Mouse (Mus musculus) stomach, embryonic 15.5 days (tissue): ENCODE data around the gene E2f7. TPM values are rescaled to one million over a fixed set of nuclear protein-coding genes. Genes with fewer than 3 reads are reported as not detected.
A peak's percentile ranks its signal among the peaks of the same experiment; 100 is the strongest.

Experiments
- ATAC-seq: fragments of 200-750 bp; cut with Nextera tagmentation; 2 replicates; pipeline ENCODE4 v1.8.0; 2017; ENCODE audit warnings: low read depth, moderate number of reproducible peaks, moderate TSS enrichment; ENCODE audit not compliant: insufficient read depth, low FRiP score
- H3K27ac ChIP-seq: fragments of 300-500 bp; sonication (generic); 2 replicates; pipeline ENCODE4 v1.5.1; 2015; ENCODE audit warnings: mild to moderate bottlenecking, inconsistent platforms
- H3K27me3 ChIP-seq: fragments of 300-500 bp; sonication (generic); replicated peaks from 2 replicates; pipeline ENCODE4 v1.6.1; 2015; ENCODE audit warnings: inconsistent platforms
- H3K36me3 ChIP-seq: fragments of 300-500 bp; sonication (generic); 2 replicates; pipeline ENCODE4 v1.6.1; 2015; ENCODE audit warnings: inconsistent platforms
- H3K4me1 ChIP-seq: fragments of 300-500 bp; sonication (generic); 2 replicates; pipeline ENCODE4 v1.6.1; 2015; ENCODE audit warnings: inconsistent platforms
- H3K4me2 ChIP-seq: fragments of 300-500 bp; sonication (generic); 2 replicates; pipeline ENCODE4 v1.6.1; 2015; ENCODE audit warnings: mild to moderate bottlenecking, inconsistent platforms
- H3K4me3 ChIP-seq: fragments of 300-500 bp; sonication (generic); replicated peaks from 2 replicates; pipeline ENCODE4 v1.5.1; 2015; ENCODE audit warnings: inconsistent platforms
- H3K9ac ChIP-seq: fragments of 300-500 bp; sonication (generic); 2 replicates; pipeline ENCODE4 v1.6.1; 2015; ENCODE audit warnings: inconsistent platforms
- H3K9me3 ChIP-seq: fragments of 300-500 bp; sonication (generic); 2 replicates; pipeline ENCODE4 v1.6.1; 2016; ENCODE audit warnings: inconsistent platforms
- WGBS: fragments of 180-500 bp; shearing (Covaris S2); methylation state at CpG from one replicate; pipeline ENCODE4 v1.1.7; 2015; 5-methylcytosine and 5-hydroxymethylcytosine counted together
- polyA plus RNA-seq: library from polyadenylated mRNA; unstranded; fragments of >200 nt; fragmentation: Nextera tagmentation; extraction: Ambion mirVana; gene quantifications from 2 replicates; pipeline ENCODE4 v1.2.1, GENCODE M21; 2015

The E2f7 gene
- polyA plus RNA-seq, 1 experiment from 2014 or later, result 17.6 TPM

DNA sequence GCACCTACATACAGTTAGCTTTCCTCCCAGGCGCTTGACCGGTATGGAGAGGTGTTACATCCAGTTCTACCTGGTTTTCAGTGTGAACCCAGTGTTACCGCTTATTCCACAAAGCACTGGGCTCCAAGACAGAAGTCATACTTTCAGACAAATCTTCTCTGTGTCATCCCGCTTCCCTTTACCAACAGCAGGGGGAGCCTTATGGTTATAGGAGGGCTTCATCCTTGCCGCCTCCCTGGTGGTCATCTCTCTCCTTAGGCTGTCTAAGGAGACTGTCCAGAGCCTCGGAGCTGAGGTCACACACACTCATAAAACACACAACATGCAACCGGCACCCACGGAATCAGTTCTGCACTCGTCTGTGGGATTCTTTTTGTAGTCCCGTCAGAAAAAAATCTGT lies 37.4 kb downstream of the E2f7 start:
- Histone ChIP-seq H3K9me3 (no peaks in the 10 kb centered on the region), H3K4me3 (no peak overlapping the region), H3K27ac (no peak overlapping the region), H3K36me3 (peaks cover 42% of the 10 kb centered on the region), H3K9ac (no peak overlapping the region), H3K4me2 (no peak overlapping the region), H3K4me1 (no peaks in the 10 kb centered on the region), H3K27me3 (no peaks in the 10 kb centered on the region)
- ATAC-seq, result no peak; the same call in 1 of the 2 replicates
- 81% methylated on average over 10 of the region's 10 CpGs for WGBS

DNA sequence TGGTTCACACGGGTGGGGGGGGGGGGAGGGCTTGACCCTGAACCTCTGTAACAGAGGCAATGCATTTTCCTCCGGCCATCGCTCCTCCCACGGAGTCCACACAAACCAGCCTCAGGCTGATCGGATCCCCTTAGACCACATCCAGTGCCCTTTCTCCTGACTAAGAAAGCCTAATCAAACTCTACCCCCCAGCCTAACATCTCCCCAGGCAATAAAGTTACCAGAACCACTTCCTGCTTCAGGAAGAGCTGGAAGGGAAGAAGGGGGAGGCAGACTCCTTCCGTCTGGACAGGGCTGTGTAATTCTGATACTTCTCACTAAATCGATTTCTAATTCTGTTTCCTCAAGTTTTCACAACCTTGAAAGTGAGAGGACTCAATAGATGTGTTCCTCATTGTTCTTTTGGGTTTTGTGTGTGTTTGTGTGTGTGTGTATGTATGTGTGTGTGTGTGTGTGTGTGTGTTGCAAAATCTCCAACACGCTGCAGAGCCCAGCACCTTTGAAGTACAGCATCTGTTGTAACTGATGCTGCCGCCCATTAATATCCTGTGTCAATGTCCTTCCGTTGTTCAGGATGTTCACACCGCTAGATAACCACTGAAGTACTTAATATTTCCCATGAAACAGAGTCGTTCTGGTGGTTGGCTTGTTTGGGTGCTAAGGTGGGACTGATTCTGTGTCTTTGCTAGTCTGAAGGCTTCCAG lies 43.0 kb downstream of the E2f7 start:
- ATAC-seq, result no peak
- Histone ChIP-seq H3K27ac (no peak overlapping the region), H3K4me2 (no peak overlapping the region), H3K36me3 (peaks cover 11% of the 10 kb centered on the region; the same call in 1 of the 2 replicates), H3K4me1 (no peaks in the 10 kb centered on the region), H3K9me3 (no peaks in the 10 kb centered on the region), H3K9ac (no peak overlapping the region), H3K4me3 (no peak overlapping the region), H3K27me3 (no peaks in the 10 kb centered on the region)
- WGBS, result 57% methylated on average over 12 of the region's 12 CpGs

DNA sequence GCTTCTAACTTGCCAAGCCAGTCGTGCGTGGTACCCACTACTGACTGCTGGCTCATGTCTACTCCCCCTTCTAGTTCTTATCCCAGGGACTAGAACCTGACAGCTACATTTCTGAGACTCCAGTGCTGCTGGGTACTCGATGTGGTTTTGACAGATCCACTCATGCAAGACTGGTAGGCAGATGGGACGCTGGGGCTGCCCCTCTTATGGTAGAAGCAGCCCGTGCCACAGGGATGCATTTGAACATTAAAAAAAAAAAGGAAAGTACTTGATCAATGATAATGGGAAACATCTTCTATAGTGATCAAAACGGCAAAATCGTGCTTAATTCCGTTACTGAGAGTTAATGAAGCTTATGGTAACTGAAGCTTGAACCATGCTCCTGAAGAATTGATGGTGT lies 44.4 kb downstream of the E2f7 start:
- no peaks in the 10 kb centered on the region for H3K27me3 ChIP-seq
- no peak overlapping the region for H3K9ac ChIP-seq
- H3K4me2 ChIP-seq, result no peak overlapping the region
- no peak overlapping the region for H3K27ac ChIP-seq
- H3K9me3 ChIP-seq, result no peaks in the 10 kb centered on the region
- ATAC-seq, result no peak
- H3K4me1 ChIP-seq, result no peaks in the 10 kb centered on the region
- H3K4me3 ChIP-seq, result no peak overlapping the region
- peaks cover 5% of the 10 kb centered on the region; the same call in 1 of the 2 replicates for H3K36me3 ChIP-seq
- WGBS, result 90% methylated on average over 8 of the region's 8 CpGs

GRCm38 (mm10) chr10:110793150-110793787 lies 48.0 kb downstream of the E2f7 start:
- no peak overlapping the region for H3K4me2 ChIP-seq
- WGBS, result 65% methylated on average over 8 of the region's 8 CpGs
- ATAC-seq, result no peak

DNA sequence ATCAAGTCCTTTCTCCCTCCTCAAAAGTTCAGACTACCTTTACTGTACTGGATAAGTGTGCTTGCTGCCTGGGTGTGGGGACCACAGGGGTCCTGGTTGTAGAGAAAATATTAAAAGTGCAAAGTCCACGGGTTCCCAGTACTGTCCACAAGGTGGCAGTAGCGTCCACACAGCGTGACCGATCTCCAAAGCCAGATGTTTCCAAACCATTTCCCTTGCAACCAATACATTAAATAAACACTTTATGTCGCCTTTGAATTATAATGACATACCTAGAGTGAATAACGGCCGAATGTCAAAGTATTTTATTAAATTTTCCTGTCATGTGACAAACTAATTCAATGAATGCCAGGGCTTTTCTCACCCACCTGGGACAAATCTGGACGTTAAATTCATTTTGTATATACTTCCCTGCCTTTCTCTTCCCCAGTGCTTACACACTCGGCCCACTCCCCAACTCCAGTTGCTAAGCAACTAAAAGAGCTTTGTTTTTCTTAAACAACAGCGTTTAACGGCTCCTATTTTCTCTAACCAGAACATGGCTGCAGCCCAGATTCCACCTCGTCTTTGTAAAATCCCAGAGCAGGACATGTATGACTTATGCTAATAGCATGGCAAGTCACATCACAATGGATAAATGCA lies 49.4 kb downstream of the E2f7 start:
- ATAC-seq, result no peak; the same call in 1 of the 2 replicates
- Histone ChIP-seq H3K4me3 (no peak overlapping the region), H3K4me1 (no peaks in the 10 kb centered on the region), H3K27me3 (no peaks in the 10 kb centered on the region), H3K4me2 (peak overlapping the region; percentile 34; the same call in 1 of the 2 replicates), H3K9me3 (no peaks in the 10 kb centered on the region), H3K9ac (no peak overlapping the region), H3K27ac (no peak overlapping the region), H3K36me3 (no peaks in the 10 kb centered on the region)
- 7% methylated on average over 12 of the region's 12 CpGs for WGBS

More at GRCm38 (mm10) chr10:110793150-110793787, 48.0 kb downstream of the E2f7 start:
- Histone ChIP-seq H3K9me3 (no peaks in the 10 kb centered on the region), H3K36me3 (no peaks in the 10 kb centered on the region), H3K27me3 (no peaks in the 10 kb centered on the region), H3K4me3 (no peak overlapping the region), H3K27ac (no peak overlapping the region), H3K4me1 (no peaks in the 10 kb centered on the region), H3K9ac (no peak overlapping the region)

GRCm38 (mm10) chr10:110795206-110795796 lies 50.1 kb downstream of the E2f7 start:
- Histone ChIP-seq H3K9ac (no peak overlapping the region), H3K9me3 (no peaks in the 10 kb centered on the region), H3K27me3 (no peaks in the 10 kb centered on the region), H3K4me2 (peak overlapping the region; percentile 34; the same call in 1 of the 2 replicates), H3K4me1 (no peaks in the 10 kb centered on the region), H3K27ac (no peak overlapping the region), H3K36me3 (no peaks in the 10 kb centered on the region), H3K4me3 (no peak overlapping the region)
- WGBS, result 50% methylated on average over 9 of the region's 9 CpGs
- no peak for ATAC-seq

GRCm38 (mm10) chr10:110801296-110801695 lies 56.1 kb downstream of the E2f7 start:
- WGBS, result 78% methylated on average over 3 of the region's 3 CpGs
- Histone ChIP-seq H3K9me3 (no peaks in the 10 kb centered on the region), H3K4me3 (no peak overlapping the region)

DNA sequence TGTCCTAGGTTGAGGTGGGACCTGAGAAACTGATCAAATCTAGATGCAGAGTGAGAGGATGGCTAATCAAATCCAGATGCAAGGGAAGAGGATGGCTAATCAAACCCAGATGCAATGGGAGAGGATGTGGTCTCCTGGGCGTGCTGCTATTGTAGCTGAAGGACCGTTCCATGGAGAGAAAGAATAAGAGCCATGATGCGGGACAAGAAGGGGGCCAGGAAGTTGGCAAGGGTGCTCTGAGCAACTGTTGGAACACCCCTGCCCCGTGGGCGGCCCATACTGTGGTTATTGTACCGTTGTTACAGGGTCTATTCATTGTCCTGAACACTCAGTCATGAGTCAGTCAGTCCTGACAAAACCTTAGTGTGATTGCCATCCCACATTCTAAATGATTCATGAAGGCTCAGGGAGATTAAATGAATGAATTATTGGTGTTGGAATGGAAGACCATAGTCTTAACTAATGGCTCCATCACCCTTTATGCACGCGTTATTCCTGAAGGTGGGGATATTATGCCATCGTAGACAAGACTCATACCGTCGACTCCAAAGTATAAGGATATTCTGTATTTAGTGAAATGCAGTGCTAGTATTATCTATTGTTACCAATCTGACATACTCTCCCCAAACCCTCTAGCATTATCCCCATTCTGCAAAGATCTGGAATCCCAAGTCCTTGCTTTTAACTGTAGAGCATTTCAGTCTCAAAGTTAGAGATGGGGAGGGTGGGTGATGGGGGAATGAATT lies 59.2 kb downstream of the E2f7 start:
- H3K4me2 ChIP-seq, result no peak overlapping the region
- 86% methylated on average over 11 of the region's 11 CpGs for WGBS
- H3K4me3 ChIP-seq, result no peak overlapping the region
- no peaks in the 10 kb centered on the region for H3K36me3 ChIP-seq
- H3K9me3 ChIP-seq, result no peaks in the 10 kb centered on the region
- ATAC-seq, result no peak
- no peaks in the 10 kb centered on the region for H3K4me1 ChIP-seq
- H3K27ac ChIP-seq, result no peak overlapping the region
- H3K9ac ChIP-seq, result no peak overlapping the region
- no peaks in the 10 kb centered on the region for H3K27me3 ChIP-seq

More at GRCm38 (mm10) chr10:110801296-110801695, 56.1 kb downstream of the E2f7 start:
- Histone ChIP-seq H3K36me3 (no peaks in the 10 kb centered on the region), H3K4me1 (no peaks in the 10 kb centered on the region), H3K9ac (no peak overlapping the region), H3K27ac (no peak overlapping the region), H3K27me3 (no peaks in the 10 kb centered on the region), H3K4me2 (no peak overlapping the region)
- no peak for ATAC-seq

- Histone ChIP-seq H3K4me3 (no peak overlapping the region), H3K9me3 (no peaks in the 10 kb centered on the region), H3K9ac (no peak overlapping the region), H3K4me2 (no peak overlapping the region), H3K36me3 (no peaks in the 10 kb centered on the region), H3K27ac (no peak overlapping the region), H3K4me1 (no peaks in the 10 kb centered on the region), H3K27me3 (no peaks in the 10 kb centered on the region)
- no peak for ATAC-seq
- 49% methylated on average over 5 of the region's 5 CpGs for WGBS
These were observed 59.9 kb downstream of the E2f7 start for GRCm38 (mm10) chr10:110805025-110805740.

DNA sequence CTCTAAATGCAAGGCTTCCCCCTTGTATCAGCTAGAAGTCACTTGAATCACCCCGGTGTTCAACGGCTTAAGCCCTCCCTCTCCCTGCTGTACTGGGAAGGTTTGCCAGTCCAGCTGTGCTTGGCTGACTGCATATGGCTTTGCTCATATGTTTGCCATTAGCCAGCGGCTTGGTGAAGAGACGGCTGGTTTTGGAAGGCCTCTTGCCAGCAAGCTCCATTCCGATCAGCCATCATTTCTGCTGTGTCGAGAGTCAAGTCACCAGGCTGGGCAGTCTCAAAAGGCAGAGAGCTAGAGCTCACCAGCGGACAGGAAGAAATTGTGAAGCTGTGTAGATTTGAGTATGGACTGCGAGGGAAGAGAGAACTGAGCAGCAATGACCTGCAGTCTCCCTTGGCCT lies 61.2 kb downstream of the E2f7 start:
- H3K9me3 ChIP-seq, result no peaks in the 10 kb centered on the region
- H3K4me2 ChIP-seq, result no peak overlapping the region
- ATAC-seq, result no peak
- H3K9ac ChIP-seq, result no peak overlapping the region
- no peaks in the 10 kb centered on the region for H3K27me3 ChIP-seq
- H3K4me1 ChIP-seq, result no peaks in the 10 kb centered on the region
- no peaks in the 10 kb centered on the region for H3K36me3 ChIP-seq
- no peak overlapping the region for H3K27ac ChIP-seq
- H3K4me3 ChIP-seq, result no peak overlapping the region
- 85% methylated on average over 8 of the region's 8 CpGs for WGBS

- Histone ChIP-seq H3K4me2 (no peak overlapping the region), H3K4me3 (no peak overlapping the region), H3K27me3 (no peaks in the 10 kb centered on the region), H3K9ac (no peak overlapping the region), H3K9me3 (no peaks in the 10 kb centered on the region), H3K36me3 (no peaks in the 10 kb centered on the region), H3K4me1 (no peaks in the 10 kb centered on the region), H3K27ac (no peak overlapping the region)
- ATAC-seq, result no peak
- WGBS, result 75% methylated on average over 2 of the region's 2 CpGs
These were observed 65.3 kb downstream of the E2f7 start for GRCm38 (mm10) chr10:110810528-110810927.
